Mouse (Mus musculus) hindbrain, embryonic 12.5 days (tissue): ENCODE measurements around the gene Pfkfb3. TPM values are rescaled to one million over a fixed set of nuclear protein-coding genes. Genes with fewer than 3 reads are reported as not detected.
"Not testable (repeated sequence)": the region's sequence is repeated elsewhere in the genome, so short reads cannot be mapped to it uniquely, and the experiment has no call there.

Source experiments
- ATAC-seq: fragments of 200-750 bp; cut with Nextera tagmentation; 2 replicates; pipeline ENCODE4 v1.8.0; 2017; ENCODE audit warnings: moderate TSS enrichment; ENCODE audit not compliant: low FRiP score
- H3K27ac ChIP-seq: fragments of 300-500 bp; sonication (generic); 2 replicates; pipeline ENCODE4 v1.5.1; 2016; ENCODE audit warnings: mild to moderate bottlenecking
- H3K27me3 ChIP-seq: fragments of 300-500 bp; sonication (generic); 2 replicates; pipeline ENCODE4 v1.6.1; 2016; ENCODE audit warnings: mild to moderate bottlenecking
- H3K36me3 ChIP-seq: fragments of 300-500 bp; sonication (generic); 2 replicates; pipeline ENCODE4 v1.6.1; 2016; ENCODE audit warnings: mild to moderate bottlenecking
- H3K4me1 ChIP-seq: fragments of 300-500 bp; sonication (generic); 2 replicates; pipeline ENCODE4 v1.6.1; 2016
- H3K4me2 ChIP-seq: fragments of 300-500 bp; sonication (generic); replicated peaks from 2 replicates; pipeline ENCODE4 v1.6.1; 2016; ENCODE audit warnings: mild to moderate bottlenecking
- H3K4me3 ChIP-seq: fragments of 300-500 bp; sonication (generic); 2 replicates; pipeline ENCODE4 v1.5.1; 2016; ENCODE audit warnings: mild to moderate bottlenecking
- H3K9ac ChIP-seq: fragments of 300-500 bp; sonication (generic); 2 replicates; pipeline ENCODE4 v1.6.1; 2016; ENCODE audit warnings: mild to moderate bottlenecking, moderate library complexity
- H3K9me3 ChIP-seq: fragments of 300-500 bp; sonication (generic); replicated peaks from 2 replicates; pipeline ENCODE4 v1.6.1; 2016; ENCODE audit warnings: mild to moderate bottlenecking
- WGBS: fragments of 180-500 bp; shearing (Covaris S2); methylation state at CpG from one replicate; pipeline ENCODE4 v1.1.7; 2016; 5-methylcytosine and 5-hydroxymethylcytosine counted together
- polyA plus RNA-seq: library from polyadenylated mRNA; unstranded; fragments of >200 nt; fragmentation: Nextera tagmentation; extraction: Ambion mirVana; gene quantifications from 2 replicates; pipeline ENCODE4 v1.2.1, GENCODE M21; 2016

Gene Pfkfb3
- polyA plus RNA-seq, 1 experiment from 2014 or later: 20.4 TPM

DNA sequence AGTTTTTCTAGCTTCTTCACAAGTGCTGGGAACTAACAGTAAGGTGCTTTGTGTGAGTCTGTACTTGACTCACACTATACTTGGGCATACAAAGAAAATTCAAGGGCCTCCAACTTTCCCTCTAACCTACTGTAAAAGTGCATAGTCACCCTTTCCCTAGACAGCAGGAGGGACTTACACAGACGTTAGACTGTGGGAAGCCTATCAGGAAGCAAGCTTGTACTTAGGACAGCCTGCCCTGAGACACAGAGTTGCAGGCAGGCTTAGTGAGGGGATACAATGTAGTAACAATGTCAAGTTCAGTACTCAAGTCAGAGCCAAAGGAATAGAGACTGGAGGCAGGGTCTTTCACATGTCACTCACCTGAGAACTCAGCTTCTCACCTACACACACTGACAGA lies 8.5 kb downstream of the Pfkfb3 start:
- 47% methylated on average over 1 of the region's 1 CpGs for WGBS
- H3K27me3 ChIP-seq: peaks cover 3% of the 10 kb centered on the region; the same call in 1 of the 2 replicates
- no peak overlapping the region for H3K4me2 ChIP-seq
- H3K4me1 ChIP-seq: no peaks in the 10 kb centered on the region
- no peaks in the 10 kb centered on the region for H3K36me3 ChIP-seq
- no peak overlapping the region for H3K4me3 ChIP-seq
- ATAC-seq: no peak
- H3K9me3 ChIP-seq: no peaks in the 10 kb centered on the region
- H3K9ac ChIP-seq: no peak overlapping the region
- H3K27ac ChIP-seq: no peak overlapping the region

DNA sequence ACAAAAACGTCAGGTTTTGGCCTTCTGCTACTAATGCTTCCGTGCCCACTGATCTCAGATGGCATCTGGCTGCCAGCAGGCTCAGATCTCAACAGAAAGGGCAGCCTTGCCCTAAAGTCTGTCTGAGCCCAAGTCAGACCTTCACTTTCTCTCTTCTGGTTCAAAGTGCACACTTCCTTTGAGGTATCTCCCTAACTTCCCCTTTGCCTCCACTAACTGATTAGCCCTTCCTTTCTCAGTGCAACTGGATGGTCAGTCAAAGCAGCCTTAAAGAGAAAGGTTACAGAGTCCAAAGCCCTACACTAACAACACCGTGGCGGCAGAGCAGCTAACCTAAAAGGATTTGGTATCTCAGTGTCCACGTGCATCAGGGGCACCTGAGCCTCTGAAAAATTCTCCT lies 9.5 kb downstream of the Pfkfb3 start:
- H3K4me1 ChIP-seq: no peaks in the 10 kb centered on the region
- no peak overlapping the region for H3K9ac ChIP-seq
- 0 out of 2 replicates have a peak, but pooled peaks cover under 1% of the 10 kb centered on the region for H3K27me3 ChIP-seq
- no peak for ATAC-seq
- H3K4me3 ChIP-seq: no peak overlapping the region
- WGBS: 68% methylated on average over 5 of the region's 5 CpGs
- no peaks in the 10 kb centered on the region for H3K36me3 ChIP-seq
- H3K4me2 ChIP-seq: no peak overlapping the region
- H3K27ac ChIP-seq: no peak overlapping the region
- H3K9me3 ChIP-seq: no peaks in the 10 kb centered on the region

DNA sequence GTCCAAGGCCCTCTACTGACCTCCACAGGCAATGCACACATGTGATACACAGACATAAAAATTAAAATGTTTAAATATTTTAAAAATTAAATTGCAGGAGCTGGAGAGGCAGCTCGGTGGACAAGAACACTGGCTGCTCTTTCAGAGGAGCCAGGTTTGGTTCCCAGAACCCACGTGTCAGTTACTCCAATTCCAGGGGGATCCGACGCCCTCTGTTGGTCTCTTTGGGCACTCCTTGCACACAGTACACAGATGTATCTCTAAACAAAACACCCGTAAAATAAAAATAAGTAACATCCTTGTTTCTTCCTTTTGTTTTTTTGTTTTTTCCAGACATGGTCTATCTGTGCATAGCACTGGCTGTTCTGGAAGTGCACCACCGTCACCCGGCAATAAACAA lies 10.7 kb downstream of the Pfkfb3 start:
- H3K27me3 ChIP-seq: no peaks in the 10 kb centered on the region
- H3K9me3 ChIP-seq: no peaks in the 10 kb centered on the region
- 72% methylated on average over 7 of the region's 7 CpGs for WGBS
- H3K4me3 ChIP-seq: no peak overlapping the region
- H3K27ac ChIP-seq: no peak overlapping the region
- H3K36me3 ChIP-seq: no peaks in the 10 kb centered on the region
- H3K9ac ChIP-seq: no peak overlapping the region
- no peak for ATAC-seq
- no peaks in the 10 kb centered on the region for H3K4me1 ChIP-seq
- no peak overlapping the region for H3K4me2 ChIP-seq

DNA sequence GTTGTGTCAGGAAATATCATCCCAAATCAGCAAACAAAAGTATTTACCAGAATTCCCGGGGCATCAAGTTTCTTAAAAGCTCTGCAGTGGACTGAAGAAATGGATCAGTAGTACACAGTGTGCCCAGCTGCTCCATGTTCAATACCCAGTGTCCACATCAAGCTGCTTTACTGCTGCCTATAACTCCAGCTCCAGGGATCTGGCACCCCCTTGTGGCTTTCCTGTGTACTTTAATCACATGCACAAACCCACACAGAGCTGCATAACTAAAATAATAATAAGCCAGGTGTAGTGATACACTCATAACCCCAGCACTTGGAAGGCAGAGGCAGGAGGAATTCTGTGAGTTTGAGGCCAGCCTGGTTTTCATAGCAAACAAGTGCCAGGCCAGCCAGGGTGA lies 11.2 kb downstream of the Pfkfb3 start:
- Histone ChIP-seq H3K9me3 (no peaks in the 10 kb centered on the region), H3K36me3 (no peaks in the 10 kb centered on the region), H3K9ac (no peak overlapping the region), H3K4me2 (no peak overlapping the region), H3K4me3 (no peak overlapping the region), H3K27ac (no peak overlapping the region), H3K27me3 (no peaks in the 10 kb centered on the region), H3K4me1 (no peaks in the 10 kb centered on the region)
- peak; percentile 56; the same call in 1 of the 2 replicates for ATAC-seq
- WGBS: 75% methylated on average over 1 of the region's 1 CpGs

DNA sequence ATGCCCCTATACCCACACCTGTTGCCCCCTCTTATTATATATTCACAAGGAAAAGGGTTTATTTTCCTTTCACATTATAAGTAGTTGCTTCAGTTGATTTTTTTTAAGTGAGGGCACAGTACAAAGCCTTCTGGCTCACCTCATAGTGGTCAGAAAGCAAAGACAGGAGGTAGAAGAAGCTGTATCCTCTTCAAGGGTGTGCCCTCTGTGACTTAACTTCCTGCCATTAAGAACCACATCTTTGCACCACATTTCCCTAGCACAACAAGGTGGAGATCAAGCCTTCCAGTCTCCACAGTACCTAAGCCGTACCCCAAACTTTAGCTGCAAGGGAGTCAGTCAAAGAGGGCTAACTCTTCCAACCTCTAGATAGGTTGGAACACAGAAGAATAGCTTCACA lies 11.8 kb downstream of the Pfkfb3 start:
- no peak overlapping the region for H3K9ac ChIP-seq
- no peaks in the 10 kb centered on the region for H3K9me3 ChIP-seq
- no peak overlapping the region for H3K4me2 ChIP-seq
- no peak for ATAC-seq
- no peak overlapping the region for H3K27ac ChIP-seq
- no peaks in the 10 kb centered on the region for H3K4me1 ChIP-seq
- H3K4me3 ChIP-seq: no peak overlapping the region
- H3K36me3 ChIP-seq: no peaks in the 10 kb centered on the region
- no peaks in the 10 kb centered on the region for H3K27me3 ChIP-seq
- whole genome bisulfite sequencing: 97% methylated on average over 1 of the region's 1 CpGs

DNA sequence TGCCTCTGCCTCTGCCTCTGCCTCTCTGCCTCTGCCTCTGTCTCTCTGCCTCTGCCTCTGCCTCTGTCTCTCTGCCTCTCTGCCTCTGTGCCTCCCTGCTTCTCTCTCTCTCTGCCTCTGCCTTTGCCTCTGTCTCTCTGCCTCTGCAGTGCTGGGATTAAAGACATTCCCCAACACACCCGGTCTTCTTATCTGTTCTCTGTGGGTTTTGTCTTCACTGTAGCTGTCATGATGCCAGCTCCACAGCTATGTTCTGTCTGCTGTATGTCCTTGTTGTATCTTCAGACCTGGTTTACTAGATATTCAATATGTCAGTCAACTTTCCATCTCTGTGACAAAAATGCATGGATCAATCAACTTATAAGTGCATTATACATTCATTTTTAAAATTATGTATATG lies 12.3 kb downstream of the Pfkfb3 start:
- not testable (repeated sequence) for H3K27me3 ChIP-seq, H3K27ac ChIP-seq, H3K36me3 ChIP-seq, H3K4me3 ChIP-seq, ATAC-seq, H3K4me1 ChIP-seq, H3K9me3 ChIP-seq, H3K9ac ChIP-seq, H3K4me2 ChIP-seq
- 67% methylated on average over 1 of the region's 1 CpGs for WGBS

DNA sequence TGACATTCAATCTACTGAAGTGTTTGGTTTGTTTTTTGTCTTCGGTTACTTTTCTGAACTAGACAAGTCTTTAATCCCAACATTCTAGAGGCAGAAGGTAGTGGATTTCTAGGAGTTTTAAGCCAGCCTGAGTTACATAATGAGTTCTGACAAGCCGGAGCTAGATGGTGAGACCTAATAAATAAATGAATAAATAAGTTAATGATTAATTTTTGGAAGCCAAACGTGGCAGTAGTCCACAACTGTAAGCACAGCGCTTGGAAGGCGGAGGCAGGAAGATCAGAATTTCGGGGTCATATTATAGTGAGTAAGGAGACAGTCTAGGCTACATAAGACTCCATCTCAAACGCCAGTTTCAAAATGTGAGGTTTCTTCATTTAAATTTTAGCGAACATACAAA lies 17.9 kb downstream of the Pfkfb3 start:
- ATAC-seq: 0 out of 2 replicates have a peak, but pooled peaks have one; percentile 1
- H3K4me3 ChIP-seq: peak overlapping the region; percentile 42
- 0 out of 2 replicates have a peak, but pooled peaks cover 3% of the 10 kb centered on the region for H3K4me1 ChIP-seq
- no peaks in the 10 kb centered on the region for H3K9me3 ChIP-seq
- peaks cover 2% of the 10 kb centered on the region; the same call in 1 of the 2 replicates for H3K27me3 ChIP-seq
- peak overlapping the region; percentile 82 for H3K4me2 ChIP-seq
- 70% methylated on average over 8 of the region's 8 CpGs for WGBS
- H3K36me3 ChIP-seq: no peaks in the 10 kb centered on the region
- no peak overlapping the region for H3K27ac ChIP-seq
- no peak overlapping the region for H3K9ac ChIP-seq

DNA sequence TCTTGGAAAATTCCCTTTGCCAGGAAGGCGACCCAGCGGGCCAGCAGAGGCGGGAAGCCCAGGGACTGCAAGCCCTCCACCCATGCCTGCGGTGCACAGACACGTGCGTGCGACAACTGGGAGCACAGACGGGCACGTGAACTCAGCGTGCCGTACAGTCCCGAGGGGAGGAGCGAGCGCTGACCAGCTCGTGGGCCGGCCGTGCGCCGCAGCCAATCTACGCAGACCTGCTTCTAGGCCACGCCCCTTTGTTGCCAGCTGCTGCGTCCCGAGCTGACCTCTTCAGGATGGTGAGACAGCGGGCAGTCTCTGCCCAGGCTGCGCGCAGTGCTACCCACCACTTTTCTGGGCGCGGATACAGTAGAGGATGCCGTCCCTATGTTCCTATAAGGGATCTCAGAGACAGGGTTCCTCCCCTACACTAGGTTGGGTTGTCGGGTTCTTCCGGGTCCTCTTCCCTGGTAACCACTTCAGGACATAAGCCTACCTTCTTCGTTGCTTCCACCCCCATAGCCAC lies 18.4 kb downstream of the Pfkfb3 start:
- H3K27me3 ChIP-seq: peaks cover 2% of the 10 kb centered on the region; the same call in 1 of the 2 replicates
- H3K4me2 ChIP-seq: peak overlapping the region; percentile 82
- peak overlapping the region; percentile 55 for H3K9ac ChIP-seq
- no peak overlapping the region for H3K27ac ChIP-seq
- ATAC-seq: peak; percentile 99
- H3K4me3 ChIP-seq: peak overlapping the region; percentile 42
- H3K4me1 ChIP-seq: 0 out of 2 replicates have a peak, but pooled peaks cover 3% of the 10 kb centered on the region
- H3K36me3 ChIP-seq: no peaks in the 10 kb centered on the region
- H3K9me3 ChIP-seq: no peaks in the 10 kb centered on the region
- WGBS: under 1% methylated on average over 32 of the region's 32 CpGs

DNA sequence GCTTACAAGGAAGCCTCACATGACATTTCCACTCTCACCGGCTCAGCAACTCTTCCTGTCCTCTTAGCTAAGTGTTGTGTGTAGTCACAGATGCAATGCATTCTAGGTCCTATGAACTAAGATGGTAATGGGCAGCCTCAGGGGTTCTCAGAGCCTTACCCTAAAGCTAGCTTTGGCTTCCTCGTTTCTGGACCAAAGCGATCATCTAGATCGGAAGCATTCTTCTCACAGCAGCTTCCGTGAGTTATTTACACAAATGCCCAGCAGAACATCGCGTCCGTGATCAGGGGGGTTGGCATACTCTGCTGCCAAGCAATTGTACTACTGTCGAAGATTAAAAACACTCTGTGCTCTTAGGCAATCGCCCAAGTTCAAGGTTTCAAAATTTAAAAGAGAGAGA lies 19.1 kb downstream of the Pfkfb3 start:
- Histone ChIP-seq H3K27ac (no peak overlapping the region), H3K27me3 (peaks cover 2% of the 10 kb centered on the region; the same call in 1 of the 2 replicates), H3K4me1 (0 out of 2 replicates have a peak, but pooled peaks cover 3% of the 10 kb centered on the region), H3K9ac (no peak overlapping the region), H3K4me2 (peak overlapping the region; percentile 82), H3K9me3 (no peaks in the 10 kb centered on the region), H3K36me3 (no peaks in the 10 kb centered on the region), H3K4me3 (peak overlapping the region; percentile 42)
- no peak for ATAC-seq
- 33% methylated on average over 10 of the region's 10 CpGs for WGBS

DNA sequence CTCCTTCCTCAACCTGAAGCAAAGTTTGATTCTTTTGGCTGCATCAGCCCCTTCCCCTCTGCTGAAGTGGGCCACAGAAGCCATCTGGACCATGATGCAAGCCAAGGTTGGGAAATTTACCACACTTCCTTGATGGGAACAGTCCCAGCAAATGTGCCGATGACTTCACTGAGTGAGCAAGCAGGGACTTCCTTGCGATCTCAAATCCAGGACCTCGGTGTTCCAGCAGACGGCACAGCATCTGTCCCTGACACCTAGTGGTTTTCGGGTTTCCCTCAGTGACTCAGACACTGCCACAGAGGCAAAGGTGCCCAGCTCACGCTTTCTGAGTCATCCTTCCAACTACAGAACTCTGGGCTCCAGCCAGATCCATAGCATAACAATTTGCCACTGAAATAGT lies 23.8 kb downstream of the Pfkfb3 start:
- Histone ChIP-seq H3K9ac (no peak overlapping the region), H3K4me2 (no peak overlapping the region), H3K27me3 (peaks cover 2% of the 10 kb centered on the region; the same call in 1 of the 2 replicates), H3K36me3 (no peaks in the 10 kb centered on the region), H3K4me1 (no peaks in the 10 kb centered on the region), H3K9me3 (no peaks in the 10 kb centered on the region), H3K27ac (no peak overlapping the region), H3K4me3 (no peak overlapping the region)
- WGBS: 87% methylated on average over 6 of the region's 6 CpGs
- no peak for ATAC-seq

DNA sequence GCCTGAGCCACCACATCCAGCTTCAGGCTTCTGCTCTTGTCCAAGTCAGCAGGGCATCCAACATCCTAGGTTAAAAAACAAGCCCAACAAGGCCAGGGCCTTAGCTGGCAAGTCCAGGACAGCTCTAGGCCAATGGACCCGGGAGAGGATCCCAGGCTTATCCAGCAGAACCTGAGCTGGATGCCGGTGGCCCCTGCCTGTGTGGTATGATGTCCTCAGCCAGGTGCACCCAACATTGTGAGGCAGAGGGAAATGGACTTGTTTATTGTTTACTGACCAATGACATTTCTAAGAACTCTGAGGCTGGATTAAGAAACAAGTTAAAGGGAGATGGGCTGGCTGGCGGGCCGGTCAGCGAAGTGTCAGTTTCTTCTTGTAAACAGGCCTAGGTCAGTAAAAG lies 27.8 kb downstream of the Pfkfb3 start:
- no peaks in the 10 kb centered on the region for H3K9me3 ChIP-seq
- no peak overlapping the region for H3K9ac ChIP-seq
- H3K36me3 ChIP-seq: no peaks in the 10 kb centered on the region
- no peaks in the 10 kb centered on the region for H3K4me1 ChIP-seq
- ATAC-seq: no peak
- H3K27me3 ChIP-seq: no peaks in the 10 kb centered on the region
- H3K4me3 ChIP-seq: no peak overlapping the region
- no peak overlapping the region for H3K4me2 ChIP-seq
- WGBS: 89% methylated on average over 5 of the region's 5 CpGs
- H3K27ac ChIP-seq: no peak overlapping the region

DNA sequence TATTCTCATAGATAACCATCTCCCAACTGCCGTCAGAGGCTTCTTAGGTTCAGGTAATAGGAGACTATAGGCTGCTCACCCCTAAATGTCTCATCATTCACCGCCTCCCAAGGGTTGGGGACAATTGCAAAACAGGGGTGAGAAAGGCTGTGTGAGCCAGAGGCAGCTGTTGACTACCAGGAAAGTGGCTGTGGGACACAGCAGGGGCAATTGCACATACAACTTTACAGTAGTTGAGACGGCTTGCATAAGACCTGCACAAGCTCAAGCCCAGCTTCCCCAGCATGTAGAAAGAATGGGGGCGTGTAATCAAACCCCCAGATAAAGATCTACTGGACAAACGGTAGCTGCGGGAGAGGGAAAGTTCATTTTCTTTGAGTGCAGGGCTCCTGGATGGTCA lies 29.1 kb downstream of the Pfkfb3 start:
- H3K9ac ChIP-seq: no peak overlapping the region
- no peaks in the 10 kb centered on the region for H3K27me3 ChIP-seq
- ATAC-seq: no peak
- no peak overlapping the region for H3K27ac ChIP-seq
- no peaks in the 10 kb centered on the region for H3K4me1 ChIP-seq
- WGBS: 84% methylated on average over 6 of the region's 6 CpGs
- no peaks in the 10 kb centered on the region for H3K36me3 ChIP-seq
- H3K9me3 ChIP-seq: no peaks in the 10 kb centered on the region
- H3K4me2 ChIP-seq: no peak overlapping the region
- no peak overlapping the region for H3K4me3 ChIP-seq

DNA sequence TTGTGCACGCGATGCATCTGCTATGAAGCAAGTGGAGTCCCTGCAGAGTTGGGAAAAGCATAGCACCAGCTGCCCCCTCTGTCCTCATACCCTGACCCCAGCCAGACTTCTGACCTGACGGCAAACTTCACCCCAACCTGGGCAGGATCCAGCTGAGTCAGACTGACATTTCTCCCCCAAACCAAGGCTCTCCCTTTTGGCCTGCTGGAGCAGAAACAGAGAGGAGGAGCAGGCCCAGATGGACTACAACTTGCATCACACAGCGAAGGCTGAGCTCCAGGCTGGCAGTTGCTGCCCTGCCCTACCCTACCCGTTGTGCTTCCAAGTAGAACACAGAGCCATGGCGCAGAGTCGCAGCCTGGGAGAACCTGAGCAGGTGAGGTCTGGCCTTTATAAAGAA lies 32.1 kb downstream of the Pfkfb3 start:
- Histone ChIP-seq H3K4me2 (no peak overlapping the region), H3K9ac (no peak overlapping the region), H3K9me3 (no peaks in the 10 kb centered on the region), H3K27ac (no peak overlapping the region), H3K4me3 (no peak overlapping the region), H3K27me3 (no peaks in the 10 kb centered on the region), H3K4me1 (no peaks in the 10 kb centered on the region), H3K36me3 (no peaks in the 10 kb centered on the region)
- ATAC-seq: no peak
- 90% methylated on average over 7 of the region's 7 CpGs for WGBS
